Mouse (Mus musculus) adrenal gland, postnatal 14 days (tissue): Measurements from ENCODE around the gene Ccl22. TPM values are rescaled to one million over a fixed set of nuclear protein-coding genes. Genes with fewer than 3 reads are reported as not detected.

Experiments used
- DNase-seq: peaks from one replicate; pipeline ENCODE4 v3.0.0; 2021; ENCODE audit warnings: mixed read lengths
- total RNA-seq: library from RNA; stranded (reverse); gene quantifications from 2 replicates; pipeline ENCODE4 v1.2.3, GENCODE M21; 2021

The Ccl22 gene
- total RNA-seq, 1 experiment from 2014 or later = 0.37 TPM

DNA sequence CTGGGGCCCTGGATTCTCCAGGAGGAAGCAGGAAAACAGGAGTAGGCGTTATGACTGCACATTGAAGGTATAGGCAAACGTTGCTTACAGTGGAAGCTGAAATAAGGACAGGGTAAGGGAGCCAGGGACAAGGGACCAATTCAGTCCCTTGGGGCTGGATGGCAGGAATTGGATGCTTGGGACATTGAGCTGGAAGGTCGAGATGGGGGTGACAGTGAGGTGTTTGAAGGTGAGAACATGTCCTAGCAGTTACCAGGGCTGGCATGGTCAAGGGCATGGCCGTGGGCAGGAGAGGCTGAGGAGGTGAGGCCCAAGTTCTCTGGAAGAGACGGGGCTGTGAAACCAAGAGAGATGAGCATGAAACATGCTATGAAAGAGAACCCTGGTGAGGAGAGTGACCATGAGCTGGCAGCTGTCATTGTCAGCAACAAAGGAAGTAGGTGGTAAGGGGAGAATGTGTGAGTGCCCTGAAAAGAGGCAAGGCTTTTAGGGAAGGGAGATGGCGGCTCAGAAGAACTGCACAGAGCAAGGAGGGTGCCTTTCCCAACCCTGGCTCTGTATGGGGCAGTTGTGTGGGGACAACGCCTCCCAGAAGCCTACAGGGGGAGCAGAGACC, 10.5 kb upstream of the Ccl22 start:
- no peak for DNase-seq

DNA sequence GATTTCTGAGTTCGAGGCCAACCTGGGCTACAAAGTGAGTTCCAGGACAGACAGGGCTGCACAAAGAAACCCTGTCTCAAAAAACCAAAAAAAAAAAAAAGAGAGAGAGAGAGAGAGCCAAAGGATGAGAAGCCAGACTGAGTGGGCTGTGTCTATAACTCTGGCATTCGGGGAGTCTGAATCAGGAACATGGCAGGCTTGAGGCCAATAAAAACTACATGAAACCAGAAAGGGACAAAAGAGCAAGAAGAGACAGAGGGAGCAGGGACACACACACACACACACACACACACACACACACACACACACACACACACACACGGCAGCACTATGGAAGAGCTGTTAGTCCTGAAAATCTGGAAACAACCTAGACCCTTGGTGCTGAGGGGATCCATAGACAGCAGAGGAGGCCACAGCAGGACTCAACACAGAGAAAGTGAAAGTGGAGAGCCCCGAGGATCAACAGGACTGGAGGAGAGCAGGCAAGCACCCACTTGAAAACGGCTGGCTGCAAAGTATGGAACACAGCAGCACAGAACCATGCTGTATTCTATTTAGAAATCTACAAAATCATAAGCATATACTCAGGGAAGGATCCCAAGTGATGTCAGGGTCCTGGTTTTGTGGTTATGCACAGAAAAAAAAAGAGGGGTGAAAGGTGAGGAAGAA, 9.8 kb upstream of the Ccl22 start:
- peak; percentile 44 for DNase-seq

DNA sequence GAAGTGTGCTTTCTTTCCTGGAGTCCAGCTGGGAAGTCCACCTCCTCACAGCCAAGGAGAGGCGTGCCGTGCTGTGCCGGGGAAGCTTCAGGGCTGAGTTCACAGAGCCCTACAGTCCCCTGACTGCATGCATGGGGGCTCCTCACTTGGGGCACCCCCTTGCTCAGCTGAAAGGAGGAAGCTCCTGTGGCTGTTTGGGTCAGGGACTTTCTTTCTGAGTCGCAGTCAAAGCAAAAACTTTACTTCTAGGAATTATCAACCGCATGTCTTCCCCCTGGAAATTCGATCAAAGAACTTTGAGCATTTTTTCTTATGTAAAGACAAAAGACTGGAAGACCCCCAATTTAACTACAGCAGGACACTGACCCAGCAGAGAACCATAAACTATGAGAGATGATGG, 5.6 kb upstream of the Ccl22 start:
- peak; percentile 14 for DNase-seq

DNA sequence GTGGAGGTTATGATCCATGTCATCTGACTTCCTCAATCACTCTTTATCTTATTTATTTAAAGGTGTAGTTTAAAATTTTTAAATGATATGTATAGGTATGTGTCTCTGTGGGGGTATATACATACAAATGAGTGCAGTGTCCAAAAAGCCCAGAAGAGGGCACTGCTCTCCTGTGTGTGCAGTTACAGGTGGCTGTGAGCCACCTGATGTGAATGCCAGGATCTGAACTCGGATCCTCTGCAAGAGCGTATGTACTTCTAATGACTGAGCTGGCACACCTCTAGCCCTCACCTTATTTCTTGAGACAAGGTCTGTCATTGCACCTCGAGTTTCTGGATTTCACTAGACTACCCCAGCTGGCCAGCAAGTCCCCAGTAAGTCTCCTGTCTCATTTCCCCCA, 4.8 kb upstream of the Ccl22 start:
- no peak for DNase-seq

DNA sequence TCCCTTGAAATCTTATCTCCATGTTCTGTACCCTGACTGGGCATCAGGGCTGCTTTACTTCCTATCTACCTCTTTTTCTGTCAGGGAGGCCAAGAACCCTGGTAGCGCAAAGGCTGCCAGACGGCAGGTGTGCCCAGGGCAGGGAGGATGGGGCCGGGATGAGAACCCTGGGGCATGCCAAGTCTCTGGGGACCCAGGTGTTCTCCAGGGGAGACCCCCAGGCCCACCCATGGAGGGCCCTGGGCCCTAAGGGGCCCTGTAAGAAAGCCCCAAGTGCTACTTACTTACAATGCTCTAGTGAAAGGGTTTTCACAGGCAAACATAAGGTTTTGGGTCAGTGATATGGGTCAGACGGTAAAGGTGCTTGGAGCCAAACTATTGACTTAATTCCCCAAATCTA, 3.7 kb upstream of the Ccl22 start:
- DNase-seq = no peak

DNA sequence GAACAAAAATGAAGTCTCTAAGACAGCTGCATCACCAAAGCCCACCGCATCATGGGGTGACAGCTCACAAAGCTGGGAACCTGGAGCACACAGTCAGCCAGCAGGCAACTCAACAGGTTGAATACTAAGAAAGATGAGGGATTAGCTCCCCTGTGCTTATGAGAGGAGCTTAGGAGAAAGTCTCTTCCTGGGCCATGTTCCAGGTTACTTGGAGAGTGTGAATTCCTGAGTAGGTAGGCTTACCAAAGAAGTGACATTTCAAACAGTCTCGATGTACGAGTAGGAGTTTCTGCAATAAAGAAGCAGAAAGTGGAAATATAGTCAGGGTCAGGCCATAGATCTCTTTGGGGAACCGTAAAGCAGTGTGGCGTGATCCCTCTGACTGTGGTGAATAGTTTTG, 906 bp upstream of the Ccl22 start:
- DNase-seq = no peak

DNA sequence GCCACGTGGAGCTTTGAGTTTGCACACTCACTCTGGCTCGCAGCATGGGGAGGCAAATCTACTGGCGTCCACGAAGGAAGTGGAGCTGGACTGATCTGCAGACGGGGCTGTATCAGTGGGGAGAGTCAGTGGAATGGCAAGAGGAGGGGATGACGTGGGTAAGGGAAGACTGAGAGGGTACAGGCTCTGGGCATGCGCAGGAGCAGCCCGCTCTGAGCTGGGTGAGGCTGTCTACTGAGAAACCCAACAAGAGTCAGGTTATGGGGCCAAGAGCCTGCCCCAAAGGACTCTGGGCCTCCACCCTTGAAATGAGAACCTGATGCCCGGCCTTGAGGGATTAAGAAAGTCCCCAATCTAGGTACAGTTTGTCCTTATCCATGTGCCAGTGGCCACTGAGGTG, 418 bp upstream of the Ccl22 start:
- DNase-seq = no peak

DNA sequence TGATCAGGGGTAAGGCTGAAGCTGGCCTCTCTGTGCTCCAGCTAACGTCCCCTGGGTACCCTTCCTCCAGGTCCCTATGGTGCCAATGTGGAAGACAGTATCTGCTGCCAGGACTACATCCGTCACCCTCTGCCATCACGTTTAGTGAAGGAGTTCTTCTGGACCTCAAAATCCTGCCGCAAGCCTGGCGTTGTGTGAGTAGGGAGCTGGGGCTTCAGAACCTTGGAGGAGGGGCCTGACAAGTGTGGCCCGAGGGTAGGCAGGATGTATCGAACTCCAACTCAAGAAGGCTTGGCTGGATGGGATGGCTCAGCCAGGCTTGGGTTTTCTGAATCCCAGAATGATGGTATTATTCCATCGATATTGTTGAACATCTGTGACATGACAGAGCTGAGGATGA, 1.4 kb downstream of the Ccl22 start:
- no peak for DNase-seq

DNA sequence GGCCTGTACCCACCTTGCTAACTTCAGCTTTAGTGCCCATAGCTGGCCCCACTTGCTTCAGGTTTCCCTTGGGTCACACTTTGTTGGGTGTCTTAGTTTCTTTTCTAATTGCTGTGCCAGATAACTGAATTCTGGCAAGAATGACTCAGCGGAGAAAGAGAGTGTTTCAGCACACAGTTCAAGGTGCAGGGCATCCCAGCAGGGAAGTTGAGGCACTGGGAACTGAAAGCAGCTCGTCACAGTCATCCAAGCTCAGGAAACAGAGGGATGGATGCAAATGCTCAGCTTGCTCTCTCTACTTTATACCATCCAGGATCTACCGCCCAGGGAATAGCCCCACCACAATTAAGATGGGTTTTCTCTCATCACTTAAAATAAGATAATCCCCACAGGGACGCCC, 3.0 kb downstream of the Ccl22 start:
- no peak for DNase-seq

DNA sequence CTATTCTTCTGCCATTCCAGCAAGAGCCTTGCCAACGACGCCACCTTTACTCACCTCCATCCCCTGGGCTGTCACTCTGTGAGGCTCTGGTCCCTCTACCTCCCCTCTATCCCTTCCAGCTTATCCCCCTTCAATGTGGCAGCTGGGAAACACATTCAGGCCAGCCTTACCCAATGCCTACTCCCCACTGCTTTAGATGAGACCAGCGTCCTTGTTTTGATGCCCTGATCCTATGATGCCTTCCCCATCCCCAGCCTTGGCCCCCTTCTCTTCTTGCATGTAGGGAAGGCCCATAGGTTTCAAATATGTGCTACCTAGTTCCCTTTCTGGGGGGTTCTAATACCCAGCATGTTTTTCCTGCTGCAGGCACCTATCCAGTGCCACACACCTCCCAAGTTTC, 4.6 kb downstream of the Ccl22 start:
- no peak for DNase-seq

DNA sequence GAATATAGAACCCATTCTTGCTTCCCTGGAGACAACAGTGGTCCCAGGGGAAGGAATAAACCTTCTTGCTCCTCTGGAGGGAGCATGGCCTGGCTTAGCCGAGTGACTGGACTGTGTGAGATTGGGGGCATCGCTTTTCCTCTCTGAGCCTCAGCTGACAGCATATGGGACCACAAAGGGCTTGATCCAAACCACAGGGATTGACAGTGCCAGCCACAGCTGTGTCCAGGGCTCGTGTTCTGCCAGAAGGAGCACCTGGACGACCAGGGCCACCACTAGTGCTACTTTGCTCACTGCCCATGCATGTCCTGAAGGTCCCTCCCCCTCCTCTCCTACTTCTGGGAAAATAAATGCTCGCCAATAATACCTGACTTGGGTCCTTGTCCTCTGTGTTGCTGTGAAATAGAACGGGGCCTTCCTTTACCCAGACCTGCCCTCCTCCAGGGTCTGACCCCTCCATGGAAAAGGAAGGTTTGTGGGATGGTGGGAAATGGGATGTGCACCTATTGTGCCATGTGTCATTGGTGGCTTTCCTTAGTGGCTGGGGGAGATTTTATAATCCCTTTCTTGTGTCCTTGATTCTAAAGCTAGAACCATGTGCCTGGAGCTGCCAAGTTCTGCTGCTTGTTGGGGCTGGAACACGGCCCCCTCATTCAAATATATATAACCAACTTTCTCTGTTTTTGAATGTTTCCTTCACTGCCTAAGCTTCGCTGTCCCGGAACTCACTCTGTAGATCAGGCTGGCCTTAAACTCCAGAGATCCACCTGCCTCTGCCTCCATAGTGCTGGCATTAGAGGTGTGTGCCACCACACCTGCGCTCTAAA, 5.8 kb downstream of the Ccl22 start:
- no peak for DNase-seq

DNA sequence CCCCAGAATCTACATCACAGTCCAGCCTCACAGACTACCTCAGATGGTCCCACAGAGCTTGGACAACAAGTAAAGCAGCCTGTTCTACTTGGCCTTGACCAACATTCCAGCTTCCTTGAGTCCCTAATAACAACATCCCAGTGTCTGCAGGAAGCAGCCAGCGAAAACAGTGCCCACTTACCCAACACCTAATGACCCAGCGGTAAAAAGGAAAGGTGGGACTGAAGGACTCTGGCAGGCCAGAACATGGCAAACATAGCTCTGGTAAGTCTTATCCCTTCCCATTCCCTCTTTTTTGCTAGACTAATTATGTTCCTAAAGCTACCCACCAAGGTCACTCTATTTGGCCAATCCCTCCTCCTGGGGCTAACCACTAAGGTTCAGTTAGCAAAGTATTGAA, 8.6 kb downstream of the Ccl22 start:
- DNase-seq = no peak

DNA sequence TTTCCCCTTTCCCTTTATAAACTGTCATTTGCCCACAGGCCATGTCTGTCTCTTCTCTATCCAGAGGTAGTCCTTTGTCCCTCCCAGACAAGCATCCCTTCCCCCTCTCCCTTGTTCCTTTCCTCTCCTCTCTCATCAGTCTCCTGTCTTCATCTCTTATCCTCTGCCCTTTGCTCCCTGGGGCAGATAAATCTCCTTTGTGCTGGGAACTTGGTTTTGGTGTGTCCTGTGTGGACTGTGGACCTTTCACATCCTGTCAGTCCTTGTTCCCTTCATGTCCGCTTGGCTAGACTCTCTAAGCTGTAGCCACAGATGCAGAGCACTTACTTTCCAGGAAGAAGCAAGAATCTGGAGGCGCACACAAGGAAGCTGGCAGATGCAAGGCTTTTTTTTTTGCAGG, 9.1 kb downstream of the Ccl22 start:
- no peak for DNase-seq

DNA sequence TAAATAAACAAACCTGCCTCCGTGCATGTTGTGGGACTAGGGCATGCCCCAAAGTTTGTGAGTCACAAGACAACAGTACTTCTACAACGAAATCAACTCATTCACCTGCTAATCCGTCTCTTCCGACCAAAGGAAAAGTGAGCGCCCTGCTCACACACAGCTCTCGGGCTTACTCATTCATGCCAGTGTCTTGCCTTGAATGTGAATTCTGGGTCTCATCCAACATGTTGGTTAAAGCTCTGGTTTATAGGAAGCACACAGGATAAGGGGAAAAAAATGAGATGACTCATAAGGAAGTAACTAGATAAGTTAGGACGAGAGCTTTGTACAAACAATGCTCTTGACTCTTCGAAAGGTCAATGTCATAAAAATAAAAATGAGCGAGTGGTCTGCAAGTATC, 21.6 kb downstream of the Ccl22 start:
- DNase-seq = no peak

DNA sequence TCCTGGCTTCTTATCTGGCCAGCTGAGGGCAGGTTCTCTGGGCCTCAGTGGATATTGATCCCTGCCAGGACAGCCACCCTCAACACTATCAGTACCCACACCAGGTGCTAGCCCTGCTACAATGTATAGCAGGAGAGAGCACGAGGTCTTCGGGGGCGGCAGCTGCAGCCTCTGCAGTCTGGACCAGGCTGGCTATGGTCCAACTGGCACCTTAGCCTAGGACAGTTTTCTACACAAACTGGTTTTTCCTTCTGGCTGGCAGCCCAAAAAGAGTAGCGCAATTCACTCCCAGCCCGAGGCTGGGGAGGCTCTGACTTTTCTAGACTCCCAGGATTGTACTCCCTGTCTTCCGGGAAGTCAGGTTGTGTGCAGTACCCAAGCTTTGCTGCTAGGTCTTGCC, 25.6 kb downstream of the Ccl22 start:
- DNase-seq = peak; percentile 73

DNA sequence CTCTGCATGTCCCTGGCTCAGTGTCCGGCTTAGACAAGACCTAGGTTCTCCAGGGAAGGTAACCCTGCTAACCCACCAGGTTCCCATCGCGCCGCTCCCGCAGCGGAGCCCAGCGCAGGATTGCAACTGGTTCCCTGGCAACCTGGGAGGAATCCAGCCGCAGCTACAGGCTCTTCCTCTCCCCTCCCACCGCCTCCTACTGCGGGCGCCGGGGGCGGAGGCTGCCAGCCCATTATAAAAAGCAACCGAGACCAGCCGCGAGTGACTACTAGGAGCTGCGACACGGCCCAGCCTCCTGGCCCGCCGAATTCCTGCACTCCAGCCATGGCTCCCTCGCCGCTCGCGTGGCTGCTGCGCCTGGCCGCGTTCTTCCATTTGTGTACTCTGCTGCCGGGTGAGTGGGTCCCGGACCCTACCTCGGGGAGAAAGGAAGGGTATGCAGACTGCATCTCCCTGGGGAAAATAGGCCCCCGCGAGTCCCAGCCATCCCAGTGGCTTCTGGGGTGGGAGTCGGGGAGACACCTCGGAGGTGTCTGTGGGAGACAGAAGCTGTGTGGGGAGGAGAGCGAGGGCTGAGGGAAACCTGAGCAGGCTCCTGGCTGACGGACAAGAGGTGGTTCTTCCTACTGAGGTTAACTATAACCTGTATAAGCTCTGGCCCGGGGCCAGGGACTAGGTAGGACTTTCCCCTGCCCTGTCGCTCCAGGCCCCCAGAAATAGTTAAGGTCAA, 26.7 kb downstream of the Ccl22 start, which contains the start of gene Cx3cl1:
Gene Cx3cl1 (plus strand): TSS at position 69 of the 730 bp plus-strand sequence.
- DNase-seq = peak; percentile 91

DNA sequence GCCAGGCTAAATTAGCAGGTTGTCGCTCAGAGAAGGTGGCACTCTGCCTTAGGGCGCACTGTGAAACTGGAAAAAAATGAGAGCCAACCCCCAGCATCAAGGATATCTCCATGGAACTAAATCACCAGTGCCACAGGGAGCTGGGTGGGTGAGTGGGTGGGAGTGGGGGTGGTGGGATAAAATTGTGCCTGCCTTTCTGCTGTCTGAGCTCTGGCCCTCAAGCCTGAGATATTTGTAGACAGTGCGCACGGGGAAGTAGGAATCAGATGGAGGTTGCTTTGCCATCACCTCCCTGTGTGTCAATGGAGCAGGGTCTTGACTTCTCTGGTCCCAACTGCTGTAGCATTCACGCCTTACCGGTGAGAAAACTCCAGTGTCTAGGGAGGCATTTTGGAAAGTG, 27.7 kb downstream of the Ccl22 start:
- no peak for DNase-seq

DNA sequence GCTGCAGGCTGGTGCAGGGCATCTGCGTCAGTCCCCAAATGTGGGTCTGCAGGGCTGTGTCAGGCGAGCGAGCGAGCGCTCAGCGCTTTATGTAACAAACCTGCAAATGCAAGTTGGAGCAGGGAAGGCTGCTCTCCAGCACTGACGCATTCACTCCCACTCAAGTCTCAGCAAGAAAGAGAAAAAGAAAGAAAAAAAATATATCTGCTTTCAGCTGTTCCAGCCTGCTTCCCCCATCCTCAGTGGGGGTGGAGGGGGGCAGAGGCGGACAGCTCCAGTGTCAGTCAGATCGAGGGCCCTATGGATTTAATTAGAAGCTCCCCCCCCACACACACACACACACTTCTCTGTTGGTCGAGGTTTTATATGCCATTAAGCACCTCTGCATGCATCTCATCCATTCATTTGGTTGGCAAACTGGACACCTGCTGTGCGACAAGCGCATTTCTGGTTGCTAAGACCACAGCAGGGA, 28.3 kb downstream of the Ccl22 start:
- DNase-seq = no peak

DNA sequence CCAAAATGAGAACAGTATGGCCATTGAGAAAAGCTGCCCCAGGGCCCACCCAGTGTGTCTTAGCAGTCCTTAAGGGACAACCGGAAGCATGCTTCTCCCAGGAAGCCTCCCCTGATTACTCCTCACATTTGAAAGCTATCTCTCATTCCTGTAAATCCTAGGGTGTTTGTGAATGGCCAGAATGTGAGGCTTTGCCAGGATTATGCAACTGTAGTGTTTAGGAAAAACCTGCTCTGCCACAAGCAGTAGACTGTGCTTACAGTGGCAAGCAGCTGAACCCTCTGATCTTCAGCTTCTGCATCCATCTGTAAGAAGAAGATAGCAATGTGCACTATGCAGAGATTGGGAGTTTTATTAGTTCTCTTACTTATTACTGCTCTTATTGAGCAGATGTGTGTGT, 29.2 kb downstream of the Ccl22 start:
- no peak for DNase-seq

DNA sequence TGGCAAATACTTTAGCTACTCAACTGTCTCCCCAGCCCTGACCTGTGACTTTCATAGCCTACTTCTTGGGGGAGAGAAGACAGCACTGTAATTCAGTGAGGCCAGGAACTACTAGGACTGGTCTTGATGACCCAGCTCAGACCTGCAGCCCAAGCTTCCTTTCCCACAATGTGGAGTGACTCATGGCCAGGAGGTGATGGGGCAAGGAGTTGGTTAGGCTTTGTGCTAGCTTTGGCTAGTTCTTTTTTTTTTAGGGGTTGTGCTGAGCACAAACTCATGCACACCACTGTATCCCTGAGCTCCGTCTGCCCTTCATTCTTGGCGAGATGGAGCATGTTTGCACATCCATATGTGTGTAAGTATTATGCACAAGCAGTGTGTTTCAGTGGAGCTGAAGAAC, 31.0 kb downstream of the Ccl22 start:
- no peak for DNase-seq

DNA sequence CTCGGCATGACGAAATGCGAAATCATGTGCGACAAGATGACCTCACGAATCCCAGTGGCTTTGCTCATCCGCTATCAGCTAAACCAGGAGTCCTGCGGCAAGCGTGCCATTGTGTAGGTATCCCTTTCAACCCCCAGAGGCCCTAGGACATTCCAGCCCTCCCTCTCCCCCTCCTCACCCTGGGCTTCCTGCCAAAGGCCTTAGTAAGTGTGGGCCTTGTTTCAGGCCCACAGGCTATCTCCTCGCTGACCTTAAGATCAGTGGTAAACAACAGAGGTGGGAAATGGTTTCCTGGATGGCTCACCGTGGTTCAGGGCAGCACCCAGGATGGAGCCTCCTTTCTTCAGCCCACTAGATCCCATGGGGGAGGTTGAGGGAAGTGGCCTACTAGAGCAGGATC, 32.6 kb downstream of the Ccl22 start:
- no peak for DNase-seq

DNA sequence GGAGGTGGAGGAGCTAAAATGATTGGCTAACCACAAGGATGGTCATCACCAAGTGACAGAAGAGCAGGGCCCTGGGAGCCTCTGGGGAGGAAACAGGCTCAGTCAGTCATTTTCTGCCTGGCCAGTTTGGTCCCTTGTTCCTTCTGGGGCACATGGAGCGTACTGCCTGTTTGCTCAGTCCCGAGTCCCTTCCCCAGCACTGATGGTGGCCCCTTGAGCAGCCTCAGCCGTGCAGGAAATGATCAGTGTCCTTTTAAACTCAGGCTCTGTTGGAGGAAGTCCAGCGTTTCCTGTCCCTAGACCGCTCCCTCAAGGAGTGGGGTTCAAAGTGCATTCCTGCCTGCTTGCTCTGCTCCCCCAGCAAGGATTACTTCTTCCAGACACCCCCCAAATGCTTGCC, 33.1 kb downstream of the Ccl22 start:
- peak; percentile 47 for DNase-seq
